Mouse (Mus musculus) testis, adult 2 months (tissue): Measurements from ENCODE around the gene Hdhd3.

Experiments used
- CTCF ChIP-seq: fragments of 200-500 bp; IDR thresholded peaks from 2 replicates; pipeline ENCODE4 v1.5.1; 2012; ENCODE audit warnings: low read depth, mild to moderate bottlenecking, inconsistent platforms, low read length, moderate library complexity; ENCODE audit not compliant: control insufficient read depth, insufficient read depth, insufficient replicate concordance
- POLR2A ChIP-seq: fragments of 200-500 bp; IDR thresholded peaks from 2 replicates; pipeline ENCODE4 v1.6.1; 2012; ENCODE audit warnings: low read depth, mild to moderate bottlenecking, inconsistent platforms, low read length, moderate library complexity; ENCODE audit not compliant: control insufficient read depth

DNA sequence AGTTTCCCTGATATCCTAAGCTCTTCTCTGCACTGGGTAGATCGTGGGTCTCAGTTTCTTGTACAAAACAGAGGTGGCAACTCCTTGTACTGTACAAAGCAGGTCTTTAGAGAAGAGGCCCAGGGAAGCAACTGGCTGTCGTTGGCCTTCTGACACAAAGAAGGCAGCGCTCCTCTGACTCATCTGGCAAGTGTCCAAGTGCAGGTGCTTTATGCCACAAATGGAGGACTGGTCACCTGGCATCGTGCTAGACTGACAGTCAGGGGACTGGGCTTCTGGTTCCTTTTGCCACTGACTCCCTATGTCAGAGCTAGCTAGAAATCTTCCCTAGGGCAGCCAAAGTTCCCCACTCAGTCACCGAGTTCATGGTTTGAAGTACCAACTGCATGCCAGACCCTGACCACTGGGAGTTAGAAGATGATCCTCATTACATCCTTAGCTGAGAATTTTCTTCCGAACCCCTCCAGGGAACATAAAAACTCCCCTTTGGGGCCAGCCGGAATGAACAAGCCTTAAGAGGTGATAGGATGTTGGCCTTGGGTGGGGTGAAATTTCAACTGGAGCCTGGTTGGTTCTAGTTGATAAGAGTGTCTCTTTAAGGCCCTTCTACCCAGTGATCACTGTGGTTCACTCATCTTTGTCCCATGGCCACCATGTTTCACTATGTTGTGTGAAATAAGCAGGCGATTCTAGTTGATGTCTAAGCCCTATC is 17.7 kb downstream of the Hdhd3 start:
- no peak for TF ChIP-seq CTCF
- TF ChIP-seq POLR2A, result no peak
